Mouse (Mus musculus): ENCODE measurements around the gene Tgm2. TPM values are rescaled to one million over a fixed set of nuclear protein-coding genes. Genes with fewer than 3 reads are reported as not detected.

The Tgm2 gene
- polyA plus RNA-seq, 1 experiment: 5.6 TPM

DNA sequence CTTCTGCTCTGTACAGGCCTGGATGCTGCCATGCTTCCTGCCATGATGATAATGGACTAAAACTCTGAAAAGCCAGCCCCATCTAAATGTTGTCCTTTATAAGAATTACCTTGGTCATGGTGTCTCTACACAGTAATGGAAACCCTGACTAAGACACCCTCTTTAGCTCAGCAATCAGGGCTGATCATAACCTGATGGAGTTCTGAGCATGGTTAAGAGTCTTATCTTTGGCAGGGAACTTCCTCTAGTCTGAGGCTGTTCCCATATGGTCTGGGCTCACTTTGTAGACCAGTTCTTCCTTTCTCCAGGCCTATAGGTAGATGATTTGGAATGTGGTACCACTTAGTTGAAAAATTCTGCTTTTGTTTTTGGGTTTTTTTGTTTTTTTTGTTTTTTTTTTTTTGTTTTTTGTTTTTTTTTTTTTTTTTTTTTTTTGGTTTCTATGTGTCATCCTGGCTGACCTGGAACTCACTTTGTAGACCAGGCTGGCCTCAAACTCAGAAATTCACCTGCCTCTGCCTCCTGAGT is 77.7 kb downstream of the Tgm2 start:
- peaks cover 25% of the 10 kb centered on the region for H3K4me1 ChIP-seq
- peaks cover 89% of the 10 kb centered on the region for H3K36me3 ChIP-seq (replicated peaks; ENCODE audit: low read length)
- no peaks in the 10 kb centered on the region for H3K9me3 ChIP-seq
- no peak overlapping the region for H3K4me3 ChIP-seq (replicated peaks)
- H3K27me3 ChIP-seq (replicated peaks): no peaks in the 10 kb centered on the region
- TF ChIP-seq GATA1 (IDR thresholded peaks at IDR 0.05; ENCODE audit: borderline replicate concordance, low read length) (no peak), FLI1 (IDR thresholded peaks at IDR 0.05; ENCODE audit: low read length) (no peak)

DNA sequence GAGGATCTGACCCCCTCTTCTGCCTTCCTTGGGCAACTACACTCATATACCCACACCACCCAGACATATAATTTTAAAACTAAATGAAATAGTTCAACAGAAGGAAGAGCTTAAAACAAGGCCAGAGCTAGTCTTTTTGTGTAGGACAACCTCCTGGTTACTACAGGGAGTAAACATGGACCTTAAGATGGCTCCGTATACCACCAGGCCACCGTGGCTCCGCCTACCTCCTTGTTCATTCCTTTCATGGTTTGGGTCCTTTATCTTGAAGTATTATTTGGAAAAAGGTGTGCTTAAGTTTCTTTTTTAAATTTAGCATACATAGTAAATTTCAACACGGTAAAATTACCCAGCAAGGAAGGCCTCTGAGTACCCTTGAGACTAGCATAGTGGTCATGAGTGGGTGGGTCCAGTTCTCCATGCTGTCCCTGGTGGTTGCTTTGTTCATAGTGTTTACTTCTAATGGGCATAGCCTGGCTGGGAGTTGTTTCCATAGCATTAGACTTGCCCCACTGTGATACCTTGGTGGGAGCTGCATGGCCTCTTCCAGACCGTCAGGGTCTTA is 78.9 kb downstream of the Tgm2 start:
- TF ChIP-seq FLI1 (IDR thresholded peaks at IDR 0.05; ENCODE audit: low read length) (no peak), GATA1 (IDR thresholded peaks at IDR 0.05; ENCODE audit: borderline replicate concordance, low read length) (no peak)
- Histone ChIP-seq H3K27me3 (replicated peaks) (no peaks in the 10 kb centered on the region), H3K4me1 (peaks cover 25% of the 10 kb centered on the region), H3K4me3 (replicated peaks) (no peak overlapping the region), H3K36me3 (replicated peaks; ENCODE audit: low read length) (peaks cover 87% of the 10 kb centered on the region), H3K9me3 (no peaks in the 10 kb centered on the region)

DNA sequence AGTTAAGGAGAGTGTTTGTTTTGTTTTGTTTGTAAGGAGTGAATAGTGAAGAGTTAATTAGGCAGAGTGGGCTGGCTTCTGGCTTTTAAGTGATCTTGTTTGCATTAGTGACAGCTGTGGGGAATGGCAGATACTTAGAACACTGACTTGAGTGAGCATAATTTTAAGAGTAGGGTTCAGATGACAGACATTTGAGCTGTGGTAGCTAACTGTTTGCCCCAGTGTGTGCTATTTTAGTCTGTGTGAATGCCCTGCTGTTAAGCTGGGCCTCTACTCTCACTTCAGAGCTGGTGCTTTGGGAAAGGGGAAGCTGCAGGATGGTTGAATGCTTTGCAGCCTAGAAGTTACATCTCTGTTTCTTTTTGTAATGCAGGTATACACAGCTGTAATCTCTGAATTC is 79.8 kb downstream of the Tgm2 start:
- TF ChIP-seq FLI1 (IDR thresholded peaks at IDR 0.05; ENCODE audit: low read length) (no peak), GATA1 (IDR thresholded peaks at IDR 0.05; ENCODE audit: borderline replicate concordance, low read length) (no peak)
- no peaks in the 10 kb centered on the region for H3K27me3 ChIP-seq (replicated peaks)
- H3K4me1 ChIP-seq: peaks cover 21% of the 10 kb centered on the region
- H3K36me3 ChIP-seq (replicated peaks; ENCODE audit: low read length): peaks cover 87% of the 10 kb centered on the region
- no peak overlapping the region for H3K4me3 ChIP-seq (replicated peaks)
- H3K9me3 ChIP-seq: no peaks in the 10 kb centered on the region

Other genes with a start within 250 kb of the Tgm2 start
- not detected in 2 replicates for gene Vstm2l, start 231.8 kb downstream of the Tgm2 start, polyA plus RNA-seq (2012; ENCODE audit: insufficient read depth, low replicate concordance)
- 5.5 and 10.8 TPM in 2 replicates for gene Tti1, start 118.0 kb downstream of the Tgm2 start, polyA plus RNA-seq (2012; ENCODE audit: insufficient read depth, low replicate concordance)
- gene Rprd1b, start 117.9 kb downstream of the Tgm2 start, polyA plus RNA-seq (2012; ENCODE audit: insufficient read depth, low replicate concordance): 5.5 and 8.2 TPM in 2 replicates
- not detected in 2 replicates for gene D630003M21Rik, start 82.8 kb upstream of the Tgm2 start, polyA plus RNA-seq (2012; ENCODE audit: insufficient read depth, low replicate concordance)
- not detected in 2 replicates for gene Bpi, start 111.7 kb upstream of the Tgm2 start, polyA plus RNA-seq (2012; ENCODE audit: insufficient read depth, low replicate concordance)
- 2.3 and 8.8 TPM in 2 replicates for gene Lbp, start 160.1 kb upstream of the Tgm2 start, polyA plus RNA-seq (2012; ENCODE audit: insufficient read depth, low replicate concordance)
- not detected in 2 replicates for gene Snhg11, start 229.2 kb upstream of the Tgm2 start, polyA plus RNA-seq (2012; ENCODE audit: insufficient read depth, low replicate concordance)

Measured in megakaryocyte, embryonic 14.5 days (primary cell).